Mouse (Mus musculus) ovary, adult 18-20 months (tissue): ENCODE data around the gene Rbm38.
A peak's percentile ranks its signal among the peaks of the same experiment; 100 is the strongest.

Experiments used
- DNase-seq: peaks from one replicate; pipeline ENCODE4 v3.0.0; 2022; ENCODE audit warnings: low spot score, mixed read lengths

Rbm38 gene

GRCm38 (mm10) chr2:173058263-173058662 is 38.0 kb downstream of the Rbm38 start:
- DNase-seq, result no peak

GRCm38 (mm10) chr2:173060450-173060849 is 40.2 kb downstream of the Rbm38 start:
- no peak for DNase-seq

GRCm38 (mm10) chr2:173061443-173062351 is 41.4 kb downstream of the Rbm38 start:
- DNase-seq, result no peak

- no peak for DNase-seq
Observed at GRCm38 (mm10) chr2:173063219-173063618, 42.9 kb downstream of the Rbm38 start.

GRCm38 (mm10) chr2:173064864-173065263 is 44.6 kb downstream of the Rbm38 start:
- no peak for DNase-seq

GRCm38 (mm10) chr2:173072948-173073347 is 52.6 kb downstream of the Rbm38 start:
- DNase-seq, result no peak

- DNase-seq, result no peak
Observed at GRCm38 (mm10) chr2:173073666-173074065, 53.4 kb downstream of the Rbm38 start.

- no peak for DNase-seq
Observed at GRCm38 (mm10) chr2:173076921-173077320, 56.6 kb downstream of the Rbm38 start.

GRCm38 (mm10) chr2:173079766-173080549 is 59.7 kb downstream of the Rbm38 start:
- no peak for DNase-seq

GRCm38 (mm10) chr2:173080785-173081241 is 60.5 kb downstream of the Rbm38 start:
- peak; percentile 38 for DNase-seq

- no peak for DNase-seq
Observed at GRCm38 (mm10) chr2:173082706-173083105, 62.4 kb downstream of the Rbm38 start.

GRCm38 (mm10) chr2:173083106-173083505 is 62.8 kb downstream of the Rbm38 start:
- DNase-seq, result no peak

- DNase-seq, result no peak
Observed at GRCm38 (mm10) chr2:173083712-173084475, 63.6 kb downstream of the Rbm38 start.
